Mouse (Mus musculus): ENCODE measurements around the gene Isg20.

DNA sequence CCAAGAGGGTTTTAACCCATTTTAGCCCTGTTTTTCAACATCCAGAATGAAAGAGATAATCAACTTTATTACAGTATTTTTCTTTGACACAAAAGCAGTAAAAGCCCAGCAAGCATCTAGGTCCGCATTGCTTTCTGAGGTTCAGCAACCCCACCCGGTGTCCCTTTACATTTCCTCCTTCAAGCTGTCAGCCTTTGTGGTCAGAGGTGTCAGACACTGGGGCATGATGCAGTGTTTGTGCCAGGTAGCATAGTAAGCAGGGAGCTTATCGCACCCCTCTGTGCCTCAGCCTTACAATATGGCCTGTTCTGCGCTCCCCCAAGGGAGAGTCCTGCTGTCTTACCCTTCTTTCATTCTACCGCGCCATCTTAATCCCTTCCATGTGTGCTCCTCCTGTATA, 4.2 kb upstream of the Isg20 start:
- no peak for TF ChIP-seq POLR2A (IDR thresholded peaks at IDR 0.05; ENCODE audit: low read depth, low read length)
- TF ChIP-seq CTCF (conservative IDR thresholded peaks at IDR 0.05; ENCODE audit: insufficient read depth, insufficient read length, low read depth, low read length), result no peak

Data from kidney, adult 2 months (tissue).